Mouse (Mus musculus): ENCODE measurements at regions not wholly inside any gene's neighbourhood (a gene's known extent, or its start where the extent isn't known, plus 50 kb on each side); places are given as distances from the start of the nearest gene placed in this dataset.

DNA sequence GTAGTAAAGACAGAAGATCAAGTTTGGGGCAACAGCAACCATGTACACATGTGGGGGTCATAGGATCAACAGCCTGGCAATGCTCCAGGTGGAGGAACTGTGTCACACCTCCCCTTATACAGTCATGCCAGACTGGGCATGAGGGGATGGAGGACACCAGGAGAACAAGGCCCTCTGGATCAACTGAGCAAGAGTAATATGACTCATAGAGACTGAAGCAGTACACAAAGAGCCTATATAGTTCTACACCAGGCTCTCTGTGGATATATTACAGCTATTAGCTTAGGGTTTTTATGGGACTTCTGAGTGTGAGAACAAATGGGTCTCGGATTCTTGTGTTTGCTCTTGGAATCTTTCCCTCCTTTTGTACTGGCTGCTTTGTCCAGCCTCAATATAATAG lies 57.9 kb upstream of the Ifngr1 start:
- TF ChIP-seq CTCF (IDR thresholded peaks at IDR 0.05; ENCODE audit: extremely low read depth, insufficient read length, insufficient replicate concordance, low read depth, low read length) (no peak), POLR2A (IDR thresholded peaks at IDR 0.05; ENCODE audit: low read depth, low read length) (no peak)

Data from small intestine, adult 2 months (tissue).